Comparison of ENCODE assay signal across 10 mouse cellular contexts in genomic region chr17:87302014-87302794, GRCm38 (mm10). TPM values are rescaled to one million over a fixed set of nuclear protein-coding genes. Genes with fewer than 3 reads are reported as not detected.
A peak's percentile ranks its signal among the peaks of the same experiment; 100 is the strongest.
DNase-seq lines count a peak whose midpoint lies in the region; TF ChIP-seq lines count a peak whose summit lies in the region.
"Had no signal": no experiment of that assay in that cellular context is flagged by ENCODE, and none has a peak within 500 bp of the region (broad histone marks: within the 10 kb centered on the region; RNA-seq: fewer than 3 reads in every experiment).

No protein-coding gene starts in this region.

- H3K27me3 ChIP-seq in C2C12 (ENCODE audit: control insufficient read depth, insufficient read depth, insufficient read length) = no peaks in the 10 kb centered on the region
- H3K27me3 ChIP-seq in forebrain, embryonic 10.5 days (ENCODE audit: poor library complexity, severe bottlenecking) = no peaks in the 10 kb centered on the region
- H3K27me3 ChIP-seq: neural tube, embryonic 13.5 days had no signal

- H3K79me3 ChIP-seq in C2C12 (ENCODE audit: low read depth) = no peaks in the 10 kb centered on the region

- H3K36me3 ChIP-seq in C2C12 (ENCODE audit: control insufficient read depth, insufficient read depth) = no peaks in the 10 kb centered on the region
- no peaks in the 10 kb centered on the region for H3K36me3 ChIP-seq in forebrain, embryonic 10.5 days (replicated peaks)
- H3K36me3 ChIP-seq: neural tube, embryonic 13.5 days had no signal

- H3K4me3 ChIP-seq in C2C12 (ENCODE audit: insufficient read depth, poor library complexity, severe bottlenecking) = no peak overlapping the region
- H3K4me3 ChIP-seq in forebrain, embryonic 10.5 days = no peak overlapping the region
- H3K4me3 ChIP-seq: neural tube, embryonic 13.5 days had no signal

- H3K4me1 ChIP-seq in forebrain, embryonic 10.5 days = 0 out of 2 replicates have a peak, but pooled peaks cover 2% of the 10 kb centered on the region
- H3K4me1 ChIP-seq: neural tube, embryonic 13.5 days had no signal

- peak; percentile 53 for DNase-seq in gastrocnemius, postnatal 14 days
- no peak for DNase-seq in gastrocnemius, adult 8-10 months (ENCODE audit: low spot score in 2 of 2)
- peak; percentile 30 to 36 for DNase-seq in gastrocnemius, postnatal 36 days
- peak; percentile 56 for DNase-seq in lung, postnatal 36 days
- no peak for DNase-seq in thymus, adult 18-20 months
- no peak for DNase-seq in forebrain, embryonic 10.5 days (ENCODE audit: extremely low spot score, low spot score)
- no peak for DNase-seq in ovary, adult 18-20 months (ENCODE audit: low spot score)
- DNase-seq: cerebellum, adult 2 months had no signal

- H3ac ChIP-seq in C2C12 (ENCODE audit: control insufficient read depth, insufficient read length, low read depth) = peak overlapping the region; percentile 5

- TF ChIP-seq CTCF in C2C12 (IDR thresholded peaks at IDR 0.05; ENCODE audit: control insufficient read depth, insufficient read depth, insufficient read length) = no peak

- 84% methylated on average over 13 of the region's 13 CpGs for WGBS in forebrain, embryonic 10.5 days

- H3K27ac ChIP-seq in forebrain, embryonic 10.5 days = no peak overlapping the region
- H3K27ac ChIP-seq: neural tube, embryonic 13.5 days had no signal

- H3K79me2 ChIP-seq in C2C12 (ENCODE audit: control insufficient read depth, insufficient read depth) = no peaks in the 10 kb centered on the region

- H3K9me3 ChIP-seq in forebrain, embryonic 10.5 days = no peaks in the 10 kb centered on the region
- H3K9me3 ChIP-seq: neural tube, embryonic 13.5 days had no signal

- intact Hi-C loops in gastrocnemius, postnatal 14 days (cut with DNase I; ENCODE audit: low total_unique reads) = no loop called here
- intact Hi-C loops in gastrocnemius, postnatal 36 days (cut with DNase I) = no loop called here

TF ChIP-seq in C2C12, 6 proteins besides CTCF, POLR2A, EP300 and RAD21:
- TF ChIP-seq CEBPB (IDR thresholded peaks at IDR 0.05; ENCODE audit: low read depth) (no peak), MAX (IDR thresholded peaks at IDR 0.05) (no peak), MYOG (IDR thresholded peaks at IDR 0.05; ENCODE audit: control insufficient read depth, extremely low read depth, insufficient read length) (no peak), MYOD1 (IDR thresholded peaks at IDR 0.05; ENCODE audit: control insufficient read depth, insufficient read length, low read depth) (no peak), FOSL1 (IDR thresholded peaks at IDR 0.05; ENCODE audit: insufficient read depth, low read length, poor library complexity, severe bottlenecking) (no peak), USF1 (IDR thresholded peaks at IDR 0.05; ENCODE audit: low read depth) (no peak)

RNA-seq across cellular contexts. Expression of gene Ttc7, which starts 19.5 kb away (rescaled TPM):
- total RNA-seq in gastrocnemius, postnatal 14 days (2021) = 10 to 100 TPM; 13.2 to 14.5 TPM
- total RNA-seq in gastrocnemius, adult 8-10 months (2022) = 1 to 10 TPM; 8.2 to 9.4 (median 9.1) TPM
- 9.8 TPM for polyA plus RNA-seq in C2C12 (2012; fragmentation: generic; extraction: Trizol)
- total RNA-seq in gastrocnemius, postnatal 36 days (2021) = 1 to 10 TPM; 6.8 to 8.2 TPM
- 2.9 and 3.9 TPM in 2 replicates for polyA plus RNA-seq in forebrain, embryonic 10.5 days (2016; fragmentation: Nextera tagmentation; extraction: Ambion mirVana)

RNA-seq across cellular contexts. Expression of gene Mcfd2, which starts 36.5 kb away (rescaled TPM):
- 10 to 100 TPM; 19.0 to 20.9 TPM for total RNA-seq in gastrocnemius, postnatal 14 days (2021)
- 10 to 100 TPM; 21.3 to 23.9 (median 23.1) TPM for total RNA-seq in gastrocnemius, adult 8-10 months (2022)
- polyA plus RNA-seq in C2C12 (2012; fragmentation: generic; extraction: Trizol) = 43.1 TPM
- 10 to 100 TPM; 19.0 to 21.7 TPM for total RNA-seq in gastrocnemius, postnatal 36 days (2021)
- 72.8 and 74.5 TPM in 2 replicates for polyA plus RNA-seq in forebrain, embryonic 10.5 days (2016; fragmentation: Nextera tagmentation; extraction: Ambion mirVana)

Comparison
In these comparisons a context has a peak if more than half of its experiments do, and no peak if none do; other contexts are left out.
1. DNase-seq: peak in gastrocnemius, postnatal 14 days (single experiment), gastrocnemius, postnatal 36 days (2 of 2) and lung, postnatal 36 days (single experiment); none in gastrocnemius, adult 8-10 months (0 of 2), thymus, adult 18-20 months (0 of 2), forebrain, embryonic 10.5 days (single experiment) and ovary, adult 18-20 months (single experiment).